Mouse (Mus musculus): Measurements from ENCODE around the gene Ncf2. TPM values are rescaled to one million over a fixed set of nuclear protein-coding genes. Genes with fewer than 3 reads are reported as not detected.

The Ncf2 gene
- total and polyA plus RNA-seq, 3 experiments: 4.7 to 70.4 (median 66.1) TPM

GRCm38 (mm10) chr1:152824206-152824605 is 24.2 kb downstream of the Ncf2 start:
- Histone ChIP-seq H3K4me1 (ENCODE audit: insufficient read depth, low read depth, low read length) (peaks cover 4% of the 10 kb centered on the region; the same call in 1 of the 2 replicates), H3K4me3 (ENCODE audit: low read depth, low read length) (no peak overlapping the region), H3K36me3 (replicated peaks) (peaks cover 64% of the 10 kb centered on the region), H3K9me3 (replicated peaks) (peaks cover 14% of the 10 kb centered on the region), H3K27me3 (ENCODE audit: insufficient read depth, low read length) (no peaks in the 10 kb centered on the region)
- no peak for ATAC-seq (ENCODE audit: extremely low read depth, insufficient number of reproducible peaks, low FRiP score, poor library complexity, severe bottlenecking)
- no peak for DNase-seq (ENCODE audit: low spot score)
- no peak for TF ChIP-seq GATA1 (IDR thresholded peaks at IDR 0.05; ENCODE audit: borderline replicate concordance, low read length)
- no peak for TF ChIP-seq GATA2 (IDR thresholded peaks at IDR 0.05; ENCODE audit: borderline replicate concordance, low read depth, low read length)
- TF ChIP-seq POLR2AphosphoS5 (IDR thresholded peaks at IDR 0.05; ENCODE audit: insufficient replicate concordance, low read depth, low read length): no peak
- no peak for TF ChIP-seq TAL1 (conservative IDR thresholded peaks at IDR 0.05; ENCODE audit: low read depth, low read length)
- TF ChIP-seq CTCF (IDR thresholded peaks at IDR 0.05; ENCODE audit: low read depth, low read length): no peak

GRCm38 (mm10) chr1:152826446-152826845 is 26.5 kb downstream of the Ncf2 start:
- Histone ChIP-seq H3K27me3 (ENCODE audit: insufficient read depth, low read length) (no peaks in the 10 kb centered on the region), H3K4me1 (ENCODE audit: insufficient read depth, low read depth, low read length) (peaks cover 4% of the 10 kb centered on the region), H3K9me3 (replicated peaks) (peaks cover 18% of the 10 kb centered on the region), H3K4me3 (ENCODE audit: low read depth, low read length) (no peak overlapping the region), H3K36me3 (replicated peaks) (peaks cover 58% of the 10 kb centered on the region)
- TF ChIP-seq GATA2 (IDR thresholded peaks at IDR 0.05; ENCODE audit: borderline replicate concordance, low read depth, low read length): no peak
- TF ChIP-seq GATA1 (IDR thresholded peaks at IDR 0.05; ENCODE audit: borderline replicate concordance, low read length): no peak
- no peak for TF ChIP-seq CTCF (IDR thresholded peaks at IDR 0.05; ENCODE audit: low read depth, low read length)
- TF ChIP-seq POLR2AphosphoS5 (IDR thresholded peaks at IDR 0.05; ENCODE audit: insufficient replicate concordance, low read depth, low read length): no peak
- TF ChIP-seq TAL1 (conservative IDR thresholded peaks at IDR 0.05; ENCODE audit: low read depth, low read length): no peak
- DNase-seq (ENCODE audit: low spot score): no peak
- ATAC-seq (ENCODE audit: extremely low read depth, insufficient number of reproducible peaks, low FRiP score, poor library complexity, severe bottlenecking): no peak

- ATAC-seq (ENCODE audit: extremely low read depth, insufficient number of reproducible peaks, low FRiP score, poor library complexity, severe bottlenecking): no peak
- Histone ChIP-seq H3K9me3 (replicated peaks) (peaks cover 18% of the 10 kb centered on the region), H3K4me1 (ENCODE audit: insufficient read depth, low read depth, low read length) (peaks cover 13% of the 10 kb centered on the region), H3K36me3 (replicated peaks) (peaks cover 60% of the 10 kb centered on the region), H3K27me3 (ENCODE audit: insufficient read depth, low read length) (no peaks in the 10 kb centered on the region), H3K4me3 (ENCODE audit: low read depth, low read length) (no peak overlapping the region)
- TF ChIP-seq GATA1 (IDR thresholded peaks at IDR 0.05; ENCODE audit: borderline replicate concordance, low read length): no peak
- TF ChIP-seq CTCF (IDR thresholded peaks at IDR 0.05; ENCODE audit: low read depth, low read length): no peak
- TF ChIP-seq POLR2AphosphoS5 (IDR thresholded peaks at IDR 0.05; ENCODE audit: insufficient replicate concordance, low read depth, low read length): no peak
- TF ChIP-seq GATA2 (IDR thresholded peaks at IDR 0.05; ENCODE audit: borderline replicate concordance, low read depth, low read length): no peak
- no peak for TF ChIP-seq TAL1 (conservative IDR thresholded peaks at IDR 0.05; ENCODE audit: low read depth, low read length)
- no peak for DNase-seq (ENCODE audit: low spot score)
Measured at GRCm38 (mm10) chr1:152828168-152828567, 28.2 kb downstream of the Ncf2 start.

- no peak for ATAC-seq (ENCODE audit: extremely low read depth, insufficient number of reproducible peaks, low FRiP score, poor library complexity, severe bottlenecking)
- no peak overlapping the region for H3K4me3 ChIP-seq (ENCODE audit: low read depth, low read length)
- H3K27me3 ChIP-seq (ENCODE audit: insufficient read depth, low read length): no peaks in the 10 kb centered on the region
- DNase-seq (ENCODE audit: low spot score): no peak
- peaks cover 65% of the 10 kb centered on the region for H3K36me3 ChIP-seq (replicated peaks)
- H3K4me1 ChIP-seq (ENCODE audit: insufficient read depth, low read depth, low read length): peaks cover 13% of the 10 kb centered on the region
- H3K9me3 ChIP-seq (replicated peaks): peaks cover 18% of the 10 kb centered on the region
- TF ChIP-seq GATA2 (IDR thresholded peaks at IDR 0.05; ENCODE audit: borderline replicate concordance, low read depth, low read length) (no peak), GATA1 (IDR thresholded peaks at IDR 0.05; ENCODE audit: borderline replicate concordance, low read length) (no peak), CTCF (IDR thresholded peaks at IDR 0.05; ENCODE audit: low read depth, low read length) (no peak), POLR2AphosphoS5 (IDR thresholded peaks at IDR 0.05; ENCODE audit: insufficient replicate concordance, low read depth, low read length) (no peak), TAL1 (conservative IDR thresholded peaks at IDR 0.05; ENCODE audit: low read depth, low read length) (no peak)
Measured at GRCm38 (mm10) chr1:152828637-152829355, 28.8 kb downstream of the Ncf2 start.

GRCm38 (mm10) chr1:152830054-152830453 is 30.1 kb downstream of the Ncf2 start:
- Histone ChIP-seq H3K36me3 (replicated peaks) (peaks cover 65% of the 10 kb centered on the region), H3K27me3 (ENCODE audit: insufficient read depth, low read length) (no peaks in the 10 kb centered on the region), H3K9me3 (replicated peaks) (peaks cover 17% of the 10 kb centered on the region), H3K4me1 (ENCODE audit: insufficient read depth, low read depth, low read length) (peaks cover 13% of the 10 kb centered on the region), H3K4me3 (ENCODE audit: low read depth, low read length) (no peak overlapping the region)
- DNase-seq (ENCODE audit: low spot score): no peak
- TF ChIP-seq GATA2 (IDR thresholded peaks at IDR 0.05; ENCODE audit: borderline replicate concordance, low read depth, low read length) (no peak), POLR2AphosphoS5 (IDR thresholded peaks at IDR 0.05; ENCODE audit: insufficient replicate concordance, low read depth, low read length) (no peak), TAL1 (conservative IDR thresholded peaks at IDR 0.05; ENCODE audit: low read depth, low read length) (no peak), CTCF (IDR thresholded peaks at IDR 0.05; ENCODE audit: low read depth, low read length) (no peak), GATA1 (IDR thresholded peaks at IDR 0.05; ENCODE audit: borderline replicate concordance, low read length) (no peak)
- ATAC-seq (ENCODE audit: extremely low read depth, insufficient number of reproducible peaks, low FRiP score, poor library complexity, severe bottlenecking): no peak

GRCm38 (mm10) chr1:152831003-152831402 is 31.0 kb downstream of the Ncf2 start:
- H3K4me3 ChIP-seq (ENCODE audit: low read depth, low read length): no peak overlapping the region
- H3K4me1 ChIP-seq (ENCODE audit: insufficient read depth, low read depth, low read length): peaks cover 13% of the 10 kb centered on the region
- peaks cover 17% of the 10 kb centered on the region for H3K9me3 ChIP-seq (replicated peaks)
- TF ChIP-seq CTCF (IDR thresholded peaks at IDR 0.05; ENCODE audit: low read depth, low read length): no peak
- no peak for TF ChIP-seq GATA2 (IDR thresholded peaks at IDR 0.05; ENCODE audit: borderline replicate concordance, low read depth, low read length)
- H3K36me3 ChIP-seq (replicated peaks): peaks cover 64% of the 10 kb centered on the region
- no peak for ATAC-seq (ENCODE audit: extremely low read depth, insufficient number of reproducible peaks, low FRiP score, poor library complexity, severe bottlenecking)
- H3K27me3 ChIP-seq (ENCODE audit: insufficient read depth, low read length): no peaks in the 10 kb centered on the region
- DNase-seq (ENCODE audit: low spot score): no peak

Data from G1E (cell line).